Mouse (Mus musculus) liver, adult 2 months (tissue): ENCODE data around the gene Slc13a5. TPM values are rescaled to one million over a fixed set of nuclear protein-coding genes. Genes with fewer than 3 reads are reported as not detected.

ENCODE experiments used
- DNase-seq: peaks from one replicate; pipeline ENCODE4 v3.0.0-alpha.2; 2011; ENCODE audit warnings: low read depth, low spot score; ENCODE audit errors: extremely low read depth
- H3K27ac ChIP-seq: fragments of 200-500 bp; replicated peaks from 2 replicates; pipeline ENCODE4 v1.5.1; 2012; ENCODE audit warnings: low read depth, mild to moderate bottlenecking, control low read depth, inconsistent platforms, low read length; ENCODE audit not compliant: insufficient read depth
- H3K27me3 ChIP-seq: fragments of 200-500 bp; 2 replicates; pipeline ENCODE4 v1.6.1; 2012; ENCODE audit warnings: mild to moderate bottlenecking, moderate library complexity, low read length, inconsistent platforms; ENCODE audit not compliant: control insufficient read depth, insufficient read depth
- H3K36me3 ChIP-seq: fragments of 200-500 bp; 2 replicates; pipeline ENCODE4 v1.6.1; 2012; ENCODE audit warnings: low read length, inconsistent platforms; ENCODE audit not compliant: control insufficient read depth, insufficient read depth
- H3K4me1 ChIP-seq: fragments of 200-500 bp; 2 replicates; pipeline ENCODE4 v1.6.1; 2011; ENCODE audit warnings: low read length; ENCODE audit not compliant: control insufficient read depth, insufficient read depth
- H3K4me3 ChIP-seq: fragments of 200-500 bp; 2 replicates; pipeline ENCODE4 v1.5.1; 2011; ENCODE audit warnings: low read depth, mild to moderate bottlenecking, control low read depth, low read length, moderate library complexity; ENCODE audit not compliant: insufficient read depth
- H3K79me2 ChIP-seq: fragments of 200-500 bp; 2 replicates; pipeline ENCODE4 v1.6.1; 2012; ENCODE audit warnings: inconsistent platforms, mild to moderate bottlenecking, low read length, moderate library complexity; ENCODE audit not compliant: control insufficient read depth, insufficient read depth
- H3K9ac ChIP-seq: fragments of 200-500 bp; 2 replicates; pipeline ENCODE4 v1.6.1; 2012; ENCODE audit warnings: low read depth, mild to moderate bottlenecking, control low read depth, inconsistent platforms, low read length
- CTCF ChIP-seq: fragments of 200-500 bp; IDR thresholded peaks from 2 replicates; pipeline ENCODE4 v1.5.1; 2011; ENCODE audit warnings: low read depth, low read length, control low read depth
- POLR2A ChIP-seq: fragments of 200-500 bp; IDR thresholded peaks from 2 replicates; pipeline ENCODE4 v1.6.1; 2011; ENCODE audit warnings: low read length, control low read depth; ENCODE audit not compliant: insufficient read depth; ENCODE audit errors: extremely low read depth
- WGBS: fragments of 180-500 bp; shearing (Covaris S2); methylation state at CpG from one replicate; pipeline ENCODE4 v1.1.7; 2018; 5-methylcytosine and 5-hydroxymethylcytosine counted together
- polyA plus RNA-seq: library from polyadenylated mRNA; depleted of rRNA; stranded (reverse); fragments of >200 nt; gene quantifications from 2 replicates; pipeline ENCODE4 v1.2.3, GENCODE M21; 2012
- total RNA-seq: library from RNA; depleted of rRNA; stranded (reverse); fragments of >200 nt; gene quantifications from 2 replicates; pipeline ENCODE4 v1.2.3, GENCODE M21; 2014

The Slc13a5 gene
- total and polyA plus RNA-seq, 2 experiments = 1.1 to 1.6 TPM

- WGBS = 91% methylated on average over 7 of the region's 7 CpGs
- DNase-seq = no peak
- Histone ChIP-seq H3K27me3 (no peaks in the 10 kb centered on the region), H3K79me2 (no peaks in the 10 kb centered on the region), H3K9ac (no peak overlapping the region), H3K4me3 (no peak overlapping the region), H3K36me3 (no peaks in the 10 kb centered on the region), H3K27ac (no peak overlapping the region), H3K4me1 (no peaks in the 10 kb centered on the region)
- TF ChIP-seq POLR2A (no peak), CTCF (no peak)
These were observed 35.0 kb downstream of the Slc13a5 start for GRCm38 (mm10) chr11:72232068-72232467.

GRCm38 (mm10) chr11:72228513-72228912 is 38.5 kb downstream of the Slc13a5 start:
- WGBS = 87% methylated on average over 4 of the region's 4 CpGs
- H3K27ac ChIP-seq = no peak overlapping the region

GRCm38 (mm10) chr11:72226901-72227300 is 40.1 kb downstream of the Slc13a5 start:
- Histone ChIP-seq H3K4me3 (no peak overlapping the region), H3K36me3 (no peaks in the 10 kb centered on the region), H3K79me2 (no peaks in the 10 kb centered on the region), H3K27ac (no peak overlapping the region), H3K27me3 (no peaks in the 10 kb centered on the region), H3K9ac (no peak overlapping the region), H3K4me1 (no peaks in the 10 kb centered on the region)
- DNase-seq = no peak
- 79% methylated on average over 6 of the region's 6 CpGs for WGBS
- TF ChIP-seq POLR2A = no peak
- TF ChIP-seq CTCF = no peak

More at GRCm38 (mm10) chr11:72228513-72228912, 38.5 kb downstream of the Slc13a5 start:
- TF ChIP-seq CTCF (no peak), POLR2A (no peak)
- no peaks in the 10 kb centered on the region for H3K79me2 ChIP-seq
- no peaks in the 10 kb centered on the region for H3K4me1 ChIP-seq
- H3K27me3 ChIP-seq = no peaks in the 10 kb centered on the region
- H3K4me3 ChIP-seq = no peak overlapping the region
- DNase-seq = no peak
- H3K36me3 ChIP-seq = no peaks in the 10 kb centered on the region
- no peak overlapping the region for H3K9ac ChIP-seq

GRCm38 (mm10) chr11:72226020-72226791 is 40.8 kb downstream of the Slc13a5 start:
- H3K27me3 ChIP-seq = no peaks in the 10 kb centered on the region
- no peak overlapping the region for H3K27ac ChIP-seq
- no peaks in the 10 kb centered on the region for H3K79me2 ChIP-seq
- H3K4me1 ChIP-seq = no peaks in the 10 kb centered on the region; the same call in 1 of the 2 replicates
- WGBS = 83% methylated on average over 10 of the region's 10 CpGs
- no peak for DNase-seq
- H3K36me3 ChIP-seq = no peaks in the 10 kb centered on the region
- H3K4me3 ChIP-seq = no peak overlapping the region
- H3K9ac ChIP-seq = no peak overlapping the region
- TF ChIP-seq POLR2A (no peak), CTCF (no peak)

GRCm38 (mm10) chr11:72224865-72225264 is 42.2 kb downstream of the Slc13a5 start:
- DNase-seq = peak; percentile 57
- WGBS = 7% methylated on average over 5 of the region's 5 CpGs
- TF ChIP-seq CTCF (peak; percentile 95), POLR2A (no peak)

GRCm38 (mm10) chr11:72223414-72223813 is 43.6 kb downstream of the Slc13a5 start:
- no peaks in the 10 kb centered on the region for H3K79me2 ChIP-seq
- H3K4me1 ChIP-seq = no peaks in the 10 kb centered on the region; the same call in 1 of the 2 replicates
- TF ChIP-seq POLR2A = no peak
- no peak for TF ChIP-seq CTCF
- no peak overlapping the region for H3K27ac ChIP-seq
- H3K9ac ChIP-seq = no peak overlapping the region
- DNase-seq = no peak
- no peak overlapping the region for H3K4me3 ChIP-seq
- 88% methylated on average over 4 of the region's 4 CpGs for WGBS
- H3K36me3 ChIP-seq = no peaks in the 10 kb centered on the region
- no peaks in the 10 kb centered on the region for H3K27me3 ChIP-seq

More at GRCm38 (mm10) chr11:72224865-72225264, 42.2 kb downstream of the Slc13a5 start:
- no peaks in the 10 kb centered on the region; the same call in 1 of the 2 replicates for H3K4me1 ChIP-seq
- no peaks in the 10 kb centered on the region for H3K27me3 ChIP-seq
- no peak overlapping the region for H3K4me3 ChIP-seq
- H3K36me3 ChIP-seq = no peaks in the 10 kb centered on the region
- H3K79me2 ChIP-seq = no peaks in the 10 kb centered on the region
- H3K27ac ChIP-seq = no peak overlapping the region
- H3K9ac ChIP-seq = no peak overlapping the region
